Mouse (Mus musculus) cerebellum, postnatal 10 days (tissue): ENCODE measurements around the gene Pou2f3.

ENCODE experiments used
- DNase-seq, 2 experiments: peaks; one replicate each; pipeline ENCODE4 v3.0.0; 2021; ENCODE audit warnings: mixed read lengths in 2 of 2

The Pou2f3 gene

GRCm38 (mm10) chr9:43107187-43107517 is 103.0 kb downstream of the Pou2f3 start, which contains the start of gene Arhgef12:
Gene Arhgef12, minus strand, starts transcription at chr9:43107239.
- peak; percentile 70 to 77 for DNase-seq

DNA sequence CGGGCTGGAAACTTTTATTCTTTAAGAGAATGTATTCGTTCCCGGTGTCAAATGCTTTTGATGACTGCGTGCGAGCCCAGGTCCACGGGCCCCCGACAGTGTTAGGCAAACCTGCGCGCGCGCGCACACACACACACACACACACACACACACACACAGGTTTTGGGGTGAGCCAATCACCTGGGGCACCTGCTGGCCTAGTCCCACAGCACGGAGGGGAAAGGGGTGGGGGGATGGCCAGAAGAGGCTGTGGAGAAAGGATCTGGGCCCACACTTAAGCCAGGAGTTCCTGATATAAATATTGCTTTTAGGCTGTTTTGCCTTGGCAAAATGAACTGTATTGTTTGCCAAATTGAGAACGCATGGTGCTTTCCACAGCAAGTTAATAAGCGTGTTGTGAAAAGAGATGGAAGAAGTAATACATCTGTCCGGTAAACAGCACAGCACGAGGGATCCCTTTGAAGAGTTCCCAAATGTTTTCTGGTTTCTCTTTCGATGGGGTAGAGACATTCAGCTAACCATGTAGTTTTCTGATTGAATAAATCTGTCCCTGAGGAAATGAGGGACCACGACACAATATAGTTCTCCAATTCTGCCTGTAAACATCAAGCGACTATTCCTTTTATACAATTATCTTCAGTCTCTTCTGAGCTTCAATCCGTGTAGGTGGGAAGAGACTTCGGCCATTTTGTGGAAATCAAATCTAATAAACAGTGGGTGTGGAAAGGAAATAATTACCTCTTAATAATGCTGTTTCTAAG is 103.6 kb downstream of the Pou2f3 start:
- DNase-seq = peak; percentile 63 to 69

DNA sequence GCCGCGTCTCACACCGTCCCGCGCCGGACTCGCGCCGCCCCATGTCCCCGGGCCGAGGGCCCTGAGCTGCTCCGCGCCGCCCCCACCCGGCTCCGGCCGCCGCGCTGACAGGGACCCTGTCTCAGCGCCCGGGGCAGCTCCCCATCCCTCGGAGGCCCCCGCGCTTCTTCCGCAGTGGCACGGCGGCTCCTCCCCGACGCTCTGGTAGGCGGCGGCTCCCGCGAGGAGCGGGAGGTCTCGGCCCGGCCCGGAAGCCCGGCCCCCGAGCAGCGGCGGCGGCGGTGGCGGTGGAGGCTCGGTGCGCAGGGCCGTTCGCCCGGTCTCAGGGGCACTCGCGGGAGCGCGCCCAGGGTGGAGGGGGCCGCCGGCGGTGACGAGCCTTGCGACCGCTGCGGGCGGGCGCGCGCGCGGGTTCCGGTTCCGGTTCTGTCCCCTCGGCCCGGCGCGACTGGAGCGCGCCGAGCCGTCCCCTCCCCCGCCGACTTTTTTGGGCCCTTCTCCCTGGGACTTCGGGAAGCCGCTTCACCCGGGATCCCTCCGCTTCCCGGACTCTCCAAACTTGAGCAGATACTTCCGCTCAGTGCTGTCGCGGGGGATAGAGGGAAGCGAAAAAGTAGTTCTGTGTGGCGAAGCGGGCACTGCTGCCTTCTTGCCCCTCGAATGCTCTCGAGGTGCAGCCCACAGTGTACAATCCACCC is 104.4 kb downstream of the Pou2f3 start:
- DNase-seq = peak; percentile 94 to 97

GRCm38 (mm10) chr9:43104873-43105663 is 105.1 kb downstream of the Pou2f3 start:
- peak; percentile 74 to 79 for DNase-seq

- peak in 1 of 2 experiments; percentile 27 for DNase-seq
Measured at GRCm38 (mm10) chr9:43104526-43104872, 105.7 kb downstream of the Pou2f3 start.

- no peak for DNase-seq
Measured at GRCm38 (mm10) chr9:43103675-43104299, 106.4 kb downstream of the Pou2f3 start.

DNA sequence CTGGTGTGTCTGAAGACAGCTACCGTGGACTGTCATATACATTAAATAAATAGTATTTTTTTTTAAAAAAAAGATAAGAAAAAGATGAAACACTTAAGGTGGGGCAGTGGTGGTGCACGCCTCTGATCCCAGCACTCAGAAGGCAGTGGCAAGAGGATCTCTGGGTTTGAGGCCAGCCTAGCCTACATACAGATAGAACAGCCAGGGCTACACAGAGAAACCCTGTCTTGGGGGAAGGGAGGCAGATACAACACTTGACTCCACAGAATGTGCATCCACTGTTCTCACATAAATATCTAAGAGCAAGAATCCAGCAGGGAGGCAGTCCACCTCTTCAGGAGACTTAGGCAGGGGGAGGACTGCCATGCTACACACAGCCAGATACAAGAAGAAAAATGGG is 107.2 kb downstream of the Pou2f3 start:
- no peak for DNase-seq

- DNase-seq = no peak
Measured at GRCm38 (mm10) chr9:43101936-43102595, 108.1 kb downstream of the Pou2f3 start.

GRCm38 (mm10) chr9:43098922-43099321 is 111.2 kb downstream of the Pou2f3 start:
- DNase-seq = no peak

- DNase-seq = no peak
Measured at GRCm38 (mm10) chr9:43097801-43098557, 112.2 kb downstream of the Pou2f3 start.

GRCm38 (mm10) chr9:43096337-43096736 is 113.8 kb downstream of the Pou2f3 start:
- no peak for DNase-seq

GRCm38 (mm10) chr9:43094828-43095227 is 115.3 kb downstream of the Pou2f3 start:
- no peak for DNase-seq

DNA sequence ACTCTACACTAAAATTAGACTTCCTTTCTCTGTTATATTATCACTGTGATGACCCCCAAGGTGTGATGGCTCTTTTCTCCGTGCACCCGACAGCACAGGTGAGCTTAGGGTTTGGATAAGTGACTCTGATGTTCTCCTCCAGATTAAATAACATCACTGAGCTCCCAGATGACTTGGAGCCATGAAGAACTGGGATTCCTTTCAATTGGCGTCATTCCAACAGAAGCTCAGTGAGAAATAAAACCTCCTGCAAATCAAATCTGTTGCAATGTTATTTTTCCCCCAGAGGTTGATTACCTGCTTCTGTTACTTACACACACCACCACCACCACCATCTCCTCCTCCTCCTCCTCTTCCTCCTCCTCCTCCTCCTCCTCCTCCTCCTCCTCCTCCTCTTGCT is 116.4 kb downstream of the Pou2f3 start:
- peak; percentile 40 to 60 for DNase-seq

DNA sequence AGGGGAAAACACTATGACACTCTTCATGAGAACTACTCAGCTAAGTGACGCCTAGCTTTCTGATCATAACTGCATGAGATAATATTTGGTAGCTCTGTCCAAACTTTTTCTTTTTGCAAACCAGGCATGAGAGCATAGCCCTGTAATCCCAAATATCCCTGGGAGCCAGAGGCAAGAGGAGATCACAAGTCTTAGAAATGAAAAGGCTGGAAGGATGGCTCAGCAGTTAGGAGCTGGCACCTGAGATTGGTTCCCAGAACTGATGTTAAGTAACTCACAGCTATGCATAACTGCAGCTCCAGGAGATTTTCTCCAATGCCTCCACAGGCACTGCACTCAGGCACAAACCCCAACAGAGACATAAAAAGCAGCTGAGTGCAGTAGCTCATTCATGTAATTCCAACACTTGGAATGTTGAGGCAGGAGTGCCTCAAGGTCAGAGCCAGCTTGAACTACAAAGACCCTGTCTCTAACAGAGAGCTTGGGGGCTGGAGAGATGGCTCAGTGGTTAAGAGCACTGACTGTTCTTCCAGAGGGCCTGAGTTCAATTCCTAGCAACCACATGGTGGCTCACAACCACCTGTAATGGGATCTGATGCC is 124.4 kb downstream of the Pou2f3 start:
- no peak for DNase-seq

DNA sequence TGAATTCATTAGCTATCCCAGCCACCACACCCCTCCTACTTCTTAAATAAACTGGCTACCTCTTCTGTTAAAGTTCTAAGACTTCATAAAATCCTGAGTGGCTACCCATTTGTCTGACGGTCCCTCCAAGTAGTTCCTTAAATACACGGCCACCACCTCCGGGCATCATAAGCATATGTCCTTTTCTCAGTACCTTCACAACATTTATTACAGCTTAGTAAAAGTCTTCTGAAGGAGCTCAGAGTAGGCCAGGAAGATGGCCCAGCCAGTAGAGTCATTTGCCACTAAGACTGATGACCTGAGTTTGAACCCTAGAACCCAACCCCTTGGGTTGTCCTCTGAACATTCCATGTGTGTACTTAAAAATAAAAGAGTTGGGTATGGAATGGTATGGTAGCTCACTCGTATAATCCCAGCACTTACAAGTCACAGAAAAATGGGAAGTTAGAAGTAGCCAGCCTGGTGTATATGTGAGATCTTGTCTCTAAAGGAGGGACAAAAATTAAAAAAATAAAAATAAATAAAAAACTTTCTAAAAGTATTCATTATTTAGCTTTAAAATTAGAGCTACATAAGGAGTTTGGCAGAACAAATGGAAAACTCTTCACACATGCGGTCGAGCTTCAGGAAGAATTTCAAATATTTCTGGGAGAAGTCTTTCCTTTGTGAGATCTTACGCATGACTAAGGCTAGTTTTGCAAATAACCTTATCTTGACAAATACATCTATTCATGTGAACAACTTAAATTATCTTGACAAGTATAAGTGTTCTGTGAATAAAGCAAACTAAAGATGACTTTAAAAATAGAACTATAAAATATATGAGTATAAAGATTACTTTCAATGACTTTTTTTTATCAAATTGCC is 125.4 kb downstream of the Pou2f3 start:
- DNase-seq = no peak

GRCm38 (mm10) chr9:43083441-43084055 is 126.6 kb downstream of the Pou2f3 start:
- DNase-seq = no peak

DNA sequence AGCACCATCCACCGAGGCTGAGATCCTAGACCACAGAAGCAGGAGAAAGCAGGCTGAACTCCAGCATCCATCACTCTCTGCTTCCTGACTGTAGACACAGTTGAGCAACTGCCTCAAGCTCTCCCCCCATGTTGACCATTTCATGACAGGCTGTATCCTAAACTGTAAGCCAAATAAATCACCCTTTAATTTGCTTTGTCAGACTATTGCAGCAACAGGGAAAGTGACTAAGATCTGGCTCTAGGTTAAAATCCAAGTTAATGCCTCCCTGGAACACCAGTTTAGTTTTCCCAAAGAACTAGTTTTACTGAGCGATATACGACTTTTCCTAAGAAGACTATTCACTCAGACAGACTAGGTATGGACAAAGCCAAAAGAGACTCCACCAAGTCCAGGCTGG is 131.5 kb downstream of the Pou2f3 start:
- no peak for DNase-seq

DNA sequence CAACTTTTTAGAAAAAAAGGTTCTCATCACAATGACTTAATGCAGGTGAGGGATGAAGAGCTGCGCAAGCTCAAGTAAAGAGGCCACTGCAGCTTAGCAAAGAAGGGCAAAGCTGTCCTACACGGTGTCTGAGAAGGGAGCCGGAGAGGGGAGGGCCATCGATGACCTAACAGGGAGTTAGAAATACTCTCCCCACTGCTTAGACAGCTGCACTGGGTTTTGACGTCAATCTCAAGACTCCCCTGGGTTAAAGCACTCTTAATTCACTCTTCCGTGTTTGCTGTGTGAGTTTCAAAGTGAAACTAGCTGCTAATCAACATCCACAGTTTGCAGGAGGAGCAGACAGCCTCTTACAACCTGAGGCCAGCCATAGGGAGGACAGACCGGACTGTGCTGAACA is 134.0 kb downstream of the Pou2f3 start:
- no peak for DNase-seq

DNA sequence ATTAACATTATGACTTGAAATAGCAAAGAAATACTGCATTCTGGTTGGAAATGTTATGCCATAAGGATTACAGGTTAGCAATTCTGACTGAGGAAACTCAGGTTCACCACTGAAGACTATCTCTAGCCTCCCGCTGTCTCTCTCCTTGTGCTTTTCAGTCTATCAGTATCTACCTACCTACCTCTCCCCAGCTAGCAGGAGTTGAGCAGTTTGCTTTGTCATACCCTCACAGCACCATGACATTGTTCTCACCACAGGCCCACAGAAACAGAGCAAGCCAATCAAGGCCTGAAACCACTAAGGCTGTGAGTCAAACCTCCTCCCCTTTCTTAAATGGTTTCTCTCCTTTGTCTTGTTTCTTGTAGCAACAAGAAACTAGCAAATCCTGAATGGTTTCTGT is 135.6 kb downstream of the Pou2f3 start:
- DNase-seq = no peak
